Mouse (Mus musculus): ENCODE data around the gene Arl6ip4. TPM values are rescaled to one million over a fixed set of nuclear protein-coding genes. Genes with fewer than 3 reads are reported as not detected.

Gene Arl6ip4
- 75.3 and 81.1 TPM in 2 replicates for polyA plus RNA-seq (2015; fragmentation: Nextera tagmentation; extraction: Ambion mirVana)

DNA sequence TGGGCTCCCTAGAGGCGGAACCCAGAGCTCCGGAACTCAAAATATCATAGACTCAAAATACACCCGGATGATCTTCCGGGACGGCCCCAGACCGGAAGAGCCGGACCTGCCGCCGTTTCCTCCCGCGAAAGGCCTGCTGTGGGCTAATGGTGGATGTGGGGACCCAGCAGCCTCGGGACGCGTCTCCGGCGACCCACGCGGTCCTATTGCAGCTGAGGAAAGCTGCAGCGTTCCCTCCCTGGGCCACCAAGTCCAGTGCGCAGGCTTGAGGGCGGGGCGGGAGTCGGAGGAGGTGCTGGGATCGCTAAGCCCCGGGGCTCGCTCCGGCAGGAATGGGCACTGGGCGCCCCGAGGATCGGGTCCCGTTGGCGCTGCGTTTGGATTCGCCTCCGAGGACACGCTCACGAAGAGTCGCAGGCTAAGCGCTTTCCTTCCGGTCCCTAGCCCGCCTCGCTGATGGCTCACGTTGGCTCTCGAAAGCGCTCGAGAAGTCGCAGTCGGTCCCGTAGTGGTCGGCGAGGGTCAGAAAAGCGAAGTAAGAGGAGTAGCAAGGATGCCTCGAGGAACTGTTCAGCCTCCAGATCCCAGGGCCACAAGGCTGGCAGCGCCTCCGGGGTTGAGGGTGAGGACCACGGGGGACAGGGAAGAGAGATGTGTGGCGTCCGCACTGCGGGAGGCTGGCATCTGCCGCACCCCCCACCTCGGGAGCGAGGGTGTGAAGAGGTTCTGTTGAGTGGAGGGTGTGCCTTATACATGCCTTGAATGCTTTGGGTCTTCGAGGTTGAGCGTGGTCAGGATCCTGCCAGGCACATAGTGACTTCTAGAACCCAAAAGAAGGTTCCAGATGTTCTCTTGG lies at the start of gene Arl6ip4:
TSS of gene Arl6ip4 (plus strand) at position 100 of the 856 bp plus-strand sequence.
- H3K9me3 ChIP-seq (ENCODE audit: control insufficient read depth, low read length), result no peaks in the 10 kb centered on the region
- peak within 1 kb of the TSS; percentile 82 for H3K9ac ChIP-seq (ENCODE audit: low read depth, low read length)
- ATAC-seq, result peak; percentile 31
- peak within 1 kb of the TSS; percentile 78 for H3K27ac ChIP-seq (ENCODE audit: low read depth, low read length)
- 1% methylated on average over 61 of the region's 64 CpGs for WGBS
- H3K27me3 ChIP-seq (replicated peaks; ENCODE audit: control insufficient read depth, insufficient read depth, low read length), result no peaks in the 10 kb centered on the region
- peaks cover 13% of the 10 kb centered on the region for H3K36me3 ChIP-seq (ENCODE audit: control insufficient read depth, insufficient read depth, low read length)
- peaks cover 27% of the 10 kb centered on the region for H3K4me1 ChIP-seq (ENCODE audit: control insufficient read depth, insufficient read depth, low read depth, low read length)
- peak within 1 kb of the TSS; percentile 63 for H3K4me3 ChIP-seq (ENCODE audit: low read length)
- H3K4me2 ChIP-seq (ENCODE audit: low read length), result peak within 1 kb of the TSS; percentile 95

DNA sequence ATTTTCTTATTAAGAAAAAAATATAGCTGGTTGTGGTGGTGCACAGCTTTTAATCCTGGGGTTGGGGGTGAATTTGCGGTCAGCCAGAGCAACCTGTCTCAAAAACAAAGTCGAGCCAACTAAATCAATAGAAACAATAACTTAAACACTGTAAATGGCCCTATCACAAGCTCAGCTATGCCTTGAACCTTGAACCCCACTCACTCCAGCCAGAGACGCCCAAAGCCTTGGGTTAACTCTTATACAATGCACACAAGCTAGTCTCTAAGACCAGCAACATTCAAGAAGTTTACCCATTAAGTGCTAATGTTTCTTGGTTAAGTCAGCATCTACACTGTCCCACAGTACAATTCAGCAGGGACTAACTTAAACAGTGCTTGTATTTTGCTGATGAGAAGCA lies 46.2 kb upstream of the Arl6ip4 start:
- H3K36me3 ChIP-seq (ENCODE audit: control insufficient read depth, insufficient read depth, low read length), result no peaks in the 10 kb centered on the region
- ATAC-seq, result no peak
- peaks cover 2% of the 10 kb centered on the region; the same call in 1 of the 2 replicates for H3K4me1 ChIP-seq (ENCODE audit: control insufficient read depth, insufficient read depth, low read depth, low read length)
- H3K9ac ChIP-seq (ENCODE audit: low read depth, low read length), result no peak overlapping the region
- no peak overlapping the region for H3K4me2 ChIP-seq (ENCODE audit: low read length)
- H3K27ac ChIP-seq (ENCODE audit: low read depth, low read length), result no peak overlapping the region
- no peaks in the 10 kb centered on the region for H3K9me3 ChIP-seq (ENCODE audit: control insufficient read depth, low read length)
- no peak overlapping the region for H3K4me3 ChIP-seq (ENCODE audit: low read length)
- H3K27me3 ChIP-seq (replicated peaks; ENCODE audit: control insufficient read depth, insufficient read depth, low read length), result no peaks in the 10 kb centered on the region
- WGBS, result 83% methylated on average over 3 of the region's 3 CpGs

DNA sequence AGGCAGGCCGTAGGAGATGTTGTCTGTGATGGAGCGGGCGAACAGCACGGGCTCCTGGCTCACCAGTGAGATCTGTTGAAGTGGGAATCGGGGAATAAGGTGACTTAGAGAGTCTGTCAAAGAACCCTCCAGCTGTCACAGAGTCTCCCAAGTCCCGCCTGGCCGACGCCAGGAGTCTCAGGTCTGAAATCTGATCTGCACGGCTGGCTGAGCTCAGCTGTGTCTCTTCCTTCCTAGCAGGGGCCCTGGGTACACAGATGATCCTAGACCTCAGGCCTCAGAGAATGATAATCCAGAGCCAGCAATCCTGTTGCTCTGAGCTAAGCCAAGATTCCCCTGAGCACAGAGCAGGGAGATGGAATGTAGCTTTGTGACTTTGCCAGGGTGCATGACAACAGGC lies 42.2 kb upstream of the Arl6ip4 start:
- no peaks in the 10 kb centered on the region for H3K9me3 ChIP-seq (ENCODE audit: control insufficient read depth, low read length)
- H3K36me3 ChIP-seq (ENCODE audit: control insufficient read depth, insufficient read depth, low read length), result 0 out of 2 replicates have a peak, but pooled peaks cover 2% of the 10 kb centered on the region
- no peaks in the 10 kb centered on the region for H3K27me3 ChIP-seq (replicated peaks; ENCODE audit: control insufficient read depth, insufficient read depth, low read length)
- H3K9ac ChIP-seq (ENCODE audit: low read depth, low read length), result no peak overlapping the region
- peaks cover 2% of the 10 kb centered on the region; the same call in 1 of the 2 replicates for H3K4me1 ChIP-seq (ENCODE audit: control insufficient read depth, insufficient read depth, low read depth, low read length)
- no peak overlapping the region for H3K27ac ChIP-seq (ENCODE audit: low read depth, low read length)
- 56% methylated on average over 9 of the region's 9 CpGs for WGBS
- no peak overlapping the region for H3K4me2 ChIP-seq (ENCODE audit: low read length)
- no peak overlapping the region for H3K4me3 ChIP-seq (ENCODE audit: low read length)
- ATAC-seq, result no peak

DNA sequence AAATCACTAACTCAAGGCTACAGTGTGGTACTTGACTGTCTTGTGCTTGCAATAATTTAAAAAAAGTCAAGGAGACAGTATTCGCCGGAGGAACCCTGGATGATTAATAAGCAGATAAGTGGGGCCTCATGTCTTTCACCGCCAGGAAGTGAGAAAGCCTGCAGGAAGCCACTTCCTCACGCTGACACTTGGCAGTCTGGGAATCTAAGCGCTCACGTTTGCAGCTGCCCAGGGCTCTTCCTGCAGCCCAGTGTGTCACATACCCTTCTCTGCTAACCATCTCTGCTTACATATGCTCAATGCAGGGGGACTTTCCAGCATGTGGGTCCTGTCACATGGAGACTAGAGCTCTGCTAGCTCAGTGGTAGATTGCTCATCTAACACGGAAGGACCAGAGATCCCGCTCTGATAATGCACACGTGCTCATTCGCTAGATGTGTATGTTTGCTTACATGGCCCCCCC lies 41.0 kb upstream of the Arl6ip4 start:
- H3K9me3 ChIP-seq (ENCODE audit: control insufficient read depth, low read length), result no peaks in the 10 kb centered on the region
- no peak overlapping the region for H3K4me2 ChIP-seq (ENCODE audit: low read length)
- peaks cover 2% of the 10 kb centered on the region; the same call in 1 of the 2 replicates for H3K4me1 ChIP-seq (ENCODE audit: control insufficient read depth, insufficient read depth, low read depth, low read length)
- no peak overlapping the region for H3K27ac ChIP-seq (ENCODE audit: low read depth, low read length)
- 0 out of 2 replicates have a peak, but pooled peaks cover 2% of the 10 kb centered on the region for H3K36me3 ChIP-seq (ENCODE audit: control insufficient read depth, insufficient read depth, low read length)
- 56% methylated on average over 10 of the region's 10 CpGs for WGBS
- H3K9ac ChIP-seq (ENCODE audit: low read depth, low read length), result no peak overlapping the region
- H3K27me3 ChIP-seq (replicated peaks; ENCODE audit: control insufficient read depth, insufficient read depth, low read length), result no peaks in the 10 kb centered on the region
- ATAC-seq, result no peak
- H3K4me3 ChIP-seq (ENCODE audit: low read length), result no peak overlapping the region

DNA sequence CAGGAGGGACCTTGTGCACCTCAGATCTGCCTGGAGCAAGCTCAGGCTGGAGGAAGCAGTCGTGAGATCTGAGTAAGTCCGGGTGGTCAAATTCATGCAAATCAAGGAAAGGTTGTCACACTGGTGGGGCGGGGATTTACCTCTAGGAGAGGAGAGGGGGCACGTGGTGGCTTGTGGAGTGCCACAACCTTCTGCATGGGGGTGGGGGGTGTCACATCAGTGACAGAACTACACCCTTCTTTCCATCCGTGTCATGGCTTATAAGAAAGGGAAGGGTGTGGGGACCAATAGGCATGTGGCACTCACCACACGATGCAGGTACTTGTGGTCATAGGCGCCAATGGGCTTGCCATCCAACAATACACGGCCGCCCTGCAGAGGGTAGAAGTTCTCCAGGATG lies 40.2 kb upstream of the Arl6ip4 start:
- H3K4me1 ChIP-seq (ENCODE audit: control insufficient read depth, insufficient read depth, low read depth, low read length), result peaks cover 2% of the 10 kb centered on the region; the same call in 1 of the 2 replicates
- WGBS, result 74% methylated on average over 9 of the region's 9 CpGs
- no peak overlapping the region for H3K4me3 ChIP-seq (ENCODE audit: low read length)
- no peaks in the 10 kb centered on the region for H3K27me3 ChIP-seq (replicated peaks; ENCODE audit: control insufficient read depth, insufficient read depth, low read length)
- no peak overlapping the region for H3K4me2 ChIP-seq (ENCODE audit: low read length)
- no peak overlapping the region for H3K27ac ChIP-seq (ENCODE audit: low read depth, low read length)
- no peaks in the 10 kb centered on the region for H3K9me3 ChIP-seq (ENCODE audit: control insufficient read depth, low read length)
- no peak for ATAC-seq
- H3K9ac ChIP-seq (ENCODE audit: low read depth, low read length), result no peak overlapping the region
- H3K36me3 ChIP-seq (ENCODE audit: control insufficient read depth, insufficient read depth, low read length), result 0 out of 2 replicates have a peak, but pooled peaks cover 2% of the 10 kb centered on the region

DNA sequence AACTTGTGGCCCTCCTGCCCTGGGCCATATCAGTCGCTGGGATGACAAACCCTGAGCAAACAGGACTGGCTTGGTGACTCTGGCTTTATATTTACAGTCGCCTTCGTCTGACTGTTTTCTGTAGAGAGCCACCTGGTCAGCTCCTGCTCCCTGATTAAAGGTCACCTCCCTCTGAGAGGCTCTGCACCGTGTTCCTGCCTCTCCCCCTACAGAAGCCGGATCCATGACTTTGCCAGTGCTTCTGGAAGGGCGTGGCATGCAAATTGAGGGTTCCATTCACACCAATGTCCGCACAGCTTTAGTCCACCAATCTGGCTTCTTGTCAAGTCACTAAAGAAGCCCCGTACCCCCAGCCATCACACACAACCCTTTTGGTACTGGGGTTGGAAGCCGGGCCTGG lies 39.3 kb upstream of the Arl6ip4 start:
- no peaks in the 10 kb centered on the region for H3K27me3 ChIP-seq (replicated peaks; ENCODE audit: control insufficient read depth, insufficient read depth, low read length)
- no peak overlapping the region for H3K4me3 ChIP-seq (ENCODE audit: low read length)
- no peak overlapping the region for H3K9ac ChIP-seq (ENCODE audit: low read depth, low read length)
- ATAC-seq, result no peak
- WGBS, result 52% methylated on average over 9 of the region's 9 CpGs
- no peak overlapping the region for H3K4me2 ChIP-seq (ENCODE audit: low read length)
- 0 out of 2 replicates have a peak, but pooled peaks cover 2% of the 10 kb centered on the region for H3K36me3 ChIP-seq (ENCODE audit: control insufficient read depth, insufficient read depth, low read length)
- H3K27ac ChIP-seq (ENCODE audit: low read depth, low read length), result no peak overlapping the region
- no peaks in the 10 kb centered on the region for H3K9me3 ChIP-seq (ENCODE audit: control insufficient read depth, low read length)
- H3K4me1 ChIP-seq (ENCODE audit: control insufficient read depth, insufficient read depth, low read depth, low read length), result peaks cover 2% of the 10 kb centered on the region; the same call in 1 of the 2 replicates

DNA sequence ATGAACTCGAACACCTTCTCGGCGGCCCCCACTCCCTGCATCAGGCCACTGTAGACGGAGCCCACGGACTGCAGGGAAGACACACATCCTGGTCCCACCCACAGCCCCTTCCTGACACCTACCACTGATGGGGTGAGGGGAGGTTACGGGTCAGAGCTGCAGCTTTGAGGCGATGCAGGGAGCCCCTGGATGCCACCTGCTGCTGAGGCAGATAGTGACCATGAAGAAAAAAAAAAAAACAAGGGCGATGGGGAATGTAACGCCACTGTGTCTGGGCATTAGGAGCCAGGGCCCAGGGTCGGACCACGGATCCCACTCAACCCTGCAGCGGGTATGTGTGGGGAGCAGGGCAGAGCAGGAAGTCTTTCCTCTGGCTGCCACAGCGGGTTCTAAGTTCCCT lies 38.6 kb upstream of the Arl6ip4 start:
- H3K9ac ChIP-seq (ENCODE audit: low read depth, low read length), result no peak overlapping the region
- no peaks in the 10 kb centered on the region for H3K27me3 ChIP-seq (replicated peaks; ENCODE audit: control insufficient read depth, insufficient read depth, low read length)
- no peak overlapping the region for H3K27ac ChIP-seq (ENCODE audit: low read depth, low read length)
- no peak overlapping the region for H3K4me2 ChIP-seq (ENCODE audit: low read length)
- peaks cover 2% of the 10 kb centered on the region; the same call in 1 of the 2 replicates for H3K4me1 ChIP-seq (ENCODE audit: control insufficient read depth, insufficient read depth, low read depth, low read length)
- no peak for ATAC-seq
- H3K4me3 ChIP-seq (ENCODE audit: low read length), result no peak overlapping the region
- WGBS, result 76% methylated on average over 13 of the region's 13 CpGs
- H3K9me3 ChIP-seq (ENCODE audit: control insufficient read depth, low read length), result no peaks in the 10 kb centered on the region
- 0 out of 2 replicates have a peak, but pooled peaks cover 2% of the 10 kb centered on the region for H3K36me3 ChIP-seq (ENCODE audit: control insufficient read depth, insufficient read depth, low read length)

DNA sequence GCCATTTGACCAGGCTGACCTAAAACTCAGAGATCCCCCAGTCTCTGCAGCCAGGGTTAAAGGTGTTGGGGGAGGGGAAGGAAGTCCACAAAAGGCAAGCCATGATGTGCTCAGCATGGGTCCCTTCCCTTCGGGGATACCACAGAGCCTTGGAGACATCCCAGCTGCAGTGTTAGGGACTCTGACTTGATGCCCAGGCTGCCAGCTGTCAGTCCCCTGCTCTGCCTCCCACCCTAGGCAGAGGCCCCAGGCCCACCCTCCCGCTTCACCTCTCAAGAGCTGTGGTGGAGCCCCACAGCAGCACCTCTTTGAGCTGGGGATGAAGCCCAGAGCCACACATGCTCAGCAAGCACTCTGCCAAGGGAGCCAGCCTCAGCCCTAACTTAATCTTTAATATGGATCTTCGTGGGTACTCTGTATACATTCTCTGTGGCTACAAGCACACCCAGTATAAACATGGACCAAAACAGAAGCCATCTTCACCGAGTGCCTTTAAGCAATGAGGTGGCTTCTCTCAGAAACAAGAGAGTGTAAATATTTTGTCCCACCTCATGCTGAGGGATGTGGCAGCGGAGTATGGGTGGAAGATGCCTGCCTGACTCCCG lies 37.9 kb upstream of the Arl6ip4 start:
- no peak overlapping the region for H3K27ac ChIP-seq (ENCODE audit: low read depth, low read length)
- H3K27me3 ChIP-seq (replicated peaks; ENCODE audit: control insufficient read depth, insufficient read depth, low read length), result no peaks in the 10 kb centered on the region
- 48% methylated on average over 6 of the region's 6 CpGs for WGBS
- no peaks in the 10 kb centered on the region for H3K9me3 ChIP-seq (ENCODE audit: control insufficient read depth, low read length)
- ATAC-seq, result no peak
- H3K4me1 ChIP-seq (ENCODE audit: control insufficient read depth, insufficient read depth, low read depth, low read length), result peaks cover 2% of the 10 kb centered on the region; the same call in 1 of the 2 replicates
- H3K9ac ChIP-seq (ENCODE audit: low read depth, low read length), result no peak overlapping the region
- 0 out of 2 replicates have a peak, but pooled peaks cover 2% of the 10 kb centered on the region for H3K36me3 ChIP-seq (ENCODE audit: control insufficient read depth, insufficient read depth, low read length)
- peak overlapping the region; percentile 24; the same call in 1 of the 2 replicates for H3K4me2 ChIP-seq (ENCODE audit: low read length)
- H3K4me3 ChIP-seq (ENCODE audit: low read length), result no peak overlapping the region
